Mouse (Mus musculus) erythroblast, embryonic 14.5 days (primary cell): ENCODE results near the gene Cacna1d. TPM values are rescaled to one million over a fixed set of nuclear protein-coding genes. Genes with fewer than 3 reads are reported as not detected.

Experiments
- H3K27me3 ChIP-seq: 2 replicates; pipeline ENCODE4 v1.6.1; 2012; ENCODE audit warnings: inconsistent platforms; ENCODE audit not compliant: control insufficient read depth
- H3K36me3 ChIP-seq: 2 replicates; pipeline ENCODE4 v1.6.1; 2012; ENCODE audit warnings: mild to moderate bottlenecking, inconsistent platforms; ENCODE audit not compliant: control insufficient read depth
- H3K4me1 ChIP-seq: 2 replicates; pipeline ENCODE4 v1.6.1; 2012; ENCODE audit warnings: inconsistent platforms; ENCODE audit not compliant: control insufficient read depth
- H3K4me3 ChIP-seq: replicated peaks from 2 replicates; pipeline ENCODE3; 2012; ENCODE audit warnings: moderate library complexity, mild to moderate bottlenecking, inconsistent platforms
- H3K9me3 ChIP-seq: 2 replicates; pipeline ENCODE4 v1.6.1; 2012; ENCODE audit warnings: low read length, inconsistent platforms, mixed read lengths; ENCODE audit not compliant: control insufficient read depth
- GATA1 ChIP-seq: IDR thresholded peaks from 2 replicates; pipeline ENCODE4 v1.6.1; 2012; ENCODE audit warnings: low read length, inconsistent platforms, mixed read lengths
- TAL1 ChIP-seq: IDR thresholded peaks from 3 replicates; pipeline ENCODE4 v1.6.1; 2012; ENCODE audit warnings: low read length, inconsistent platforms, mixed read lengths
- polyA plus RNA-seq: library from polyadenylated mRNA; stranded (reverse); fragments of >175 nt; gene quantifications from 2 replicates; pipeline ENCODE4 v1.2.3, GENCODE M21; 2012

Cacna1d gene
- 0.04 TPM in 1 of 2 replicates, not detected in the other for polyA plus RNA-seq

- Histone ChIP-seq H3K4me3 (no peak within 1 kb of the TSS), H3K27me3 (no peaks in the 10 kb centered on the region), H3K9me3 (no peaks in the 10 kb centered on the region), H3K36me3 (peaks cover 81% of the 10 kb centered on the region), H3K4me1 (peaks cover 11% of the 10 kb centered on the region)
- TF ChIP-seq GATA1 (no peak), TAL1 (no peak)
Observed at GRCm38 (mm10) chr14:30491342-30491741, at the start of gene Cacna1d. TSS of gene Cacna1d (minus strand) at chr14:30491455.

- no peak for TF ChIP-seq GATA1
- no peak for TF ChIP-seq TAL1
- Histone ChIP-seq H3K27me3 (no peaks in the 10 kb centered on the region), H3K4me1 (no peaks in the 10 kb centered on the region), H3K36me3 (no peaks in the 10 kb centered on the region), H3K9me3 (no peaks in the 10 kb centered on the region), H3K4me3 (no peak overlapping the region)
Observed at GRCm38 (mm10) chr14:30533780-30534450, 42.7 kb upstream of the Cacna1d start.

GRCm38 (mm10) chr14:30531896-30532295, 40.6 kb upstream of the Cacna1d start:
- no peaks in the 10 kb centered on the region for H3K27me3 ChIP-seq
- H3K4me1 ChIP-seq, result no peaks in the 10 kb centered on the region
- no peaks in the 10 kb centered on the region for H3K9me3 ChIP-seq
- TF ChIP-seq GATA1 (no peak), TAL1 (no peak)
- no peak overlapping the region for H3K4me3 ChIP-seq
- H3K36me3 ChIP-seq, result peaks cover 12% of the 10 kb centered on the region

- H3K9me3 ChIP-seq, result no peaks in the 10 kb centered on the region
- no peaks in the 10 kb centered on the region for H3K4me1 ChIP-seq
- H3K36me3 ChIP-seq, result peaks cover 16% of the 10 kb centered on the region
- no peaks in the 10 kb centered on the region for H3K27me3 ChIP-seq
- H3K4me3 ChIP-seq, result no peak overlapping the region
- no peak for TF ChIP-seq TAL1
- TF ChIP-seq GATA1, result no peak
Observed at GRCm38 (mm10) chr14:30531431-30531830, 40.2 kb upstream of the Cacna1d start.

GRCm38 (mm10) chr14:30530726-30531269, 39.5 kb upstream of the Cacna1d start:
- no peak overlapping the region for H3K4me3 ChIP-seq
- H3K27me3 ChIP-seq, result no peaks in the 10 kb centered on the region
- no peak for TF ChIP-seq GATA1
- no peak for TF ChIP-seq TAL1
- H3K36me3 ChIP-seq, result peaks cover 22% of the 10 kb centered on the region
- no peaks in the 10 kb centered on the region for H3K4me1 ChIP-seq
- H3K9me3 ChIP-seq, result no peaks in the 10 kb centered on the region

GRCm38 (mm10) chr14:30529454-30529853, 38.2 kb upstream of the Cacna1d start:
- Histone ChIP-seq H3K27me3 (no peaks in the 10 kb centered on the region), H3K4me1 (no peaks in the 10 kb centered on the region), H3K36me3 (peaks cover 35% of the 10 kb centered on the region), H3K4me3 (no peak overlapping the region), H3K9me3 (no peaks in the 10 kb centered on the region)
- no peak for TF ChIP-seq TAL1
- no peak for TF ChIP-seq GATA1

- H3K36me3 ChIP-seq, result peaks cover 40% of the 10 kb centered on the region
- H3K4me3 ChIP-seq, result no peak overlapping the region
- H3K4me1 ChIP-seq, result no peaks in the 10 kb centered on the region
- no peak for TF ChIP-seq TAL1
- TF ChIP-seq GATA1, result no peak
- H3K27me3 ChIP-seq, result no peaks in the 10 kb centered on the region
- no peaks in the 10 kb centered on the region for H3K9me3 ChIP-seq
Observed at GRCm38 (mm10) chr14:30528961-30529360, 37.7 kb upstream of the Cacna1d start.

GRCm38 (mm10) chr14:30528392-30528791, 37.1 kb upstream of the Cacna1d start:
- Histone ChIP-seq H3K4me1 (no peaks in the 10 kb centered on the region), H3K9me3 (no peaks in the 10 kb centered on the region), H3K27me3 (no peaks in the 10 kb centered on the region), H3K36me3 (peaks cover 45% of the 10 kb centered on the region), H3K4me3 (no peak overlapping the region)
- TF ChIP-seq GATA1 (no peak), TAL1 (no peak)

GRCm38 (mm10) chr14:30523356-30523755, 32.1 kb upstream of the Cacna1d start:
- no peaks in the 10 kb centered on the region for H3K4me1 ChIP-seq
- no peaks in the 10 kb centered on the region for H3K9me3 ChIP-seq
- H3K27me3 ChIP-seq, result no peaks in the 10 kb centered on the region
- no peak overlapping the region for H3K4me3 ChIP-seq
- peaks cover 95% of the 10 kb centered on the region for H3K36me3 ChIP-seq
- no peak for TF ChIP-seq GATA1
- TF ChIP-seq TAL1, result no peak
